Mouse (Mus musculus) heart, embryonic 10.5 days (tissue): ENCODE results near the gene Txlnb. TPM values are rescaled to one million over a fixed set of nuclear protein-coding genes. Genes with fewer than 3 reads are reported as not detected.
A peak's percentile ranks its signal among the peaks of the same experiment; 100 is the strongest.

Experiments
- DNase-seq: peaks from one replicate; pipeline ENCODE4 v3.0.0-alpha.2; 2017; ENCODE audit warnings: low spot score
- H3K27ac ChIP-seq: fragments of 300-500 bp; sonication (generic); 2 replicates; pipeline ENCODE4 v1.5.1; 2016; ENCODE audit warnings: mild to moderate bottlenecking
- H3K27me3 ChIP-seq: fragments of 300-500 bp; sonication (generic); 2 replicates; pipeline ENCODE4 v1.6.1; 2016; ENCODE audit warnings: mild to moderate bottlenecking; ENCODE audit not compliant: poor library complexity, insufficient read depth, severe bottlenecking
- H3K36me3 ChIP-seq: fragments of 300-500 bp; sonication (generic); 2 replicates; pipeline ENCODE4 v1.6.1; 2016; ENCODE audit warnings: mild to moderate bottlenecking, moderate library complexity
- H3K4me1 ChIP-seq: fragments of 300-500 bp; sonication (generic); 2 replicates; pipeline ENCODE4 v1.6.1; 2016; ENCODE audit warnings: mild to moderate bottlenecking
- H3K4me3 ChIP-seq: fragments of 300-500 bp; sonication (generic); 2 replicates; pipeline ENCODE4 v1.5.1; 2016; ENCODE audit warnings: mild to moderate bottlenecking, moderate library complexity
- H3K9me3 ChIP-seq: fragments of 300-500 bp; sonication (generic); 2 replicates; pipeline ENCODE4 v1.6.1; 2016; ENCODE audit warnings: mild to moderate bottlenecking, moderate library complexity
- WGBS: fragments of 180-500 bp; shearing (Covaris S2); methylation state at CpG from one replicate; pipeline ENCODE4 v1.1.7; 2016; 5-methylcytosine and 5-hydroxymethylcytosine counted together
- polyA plus RNA-seq: library from polyadenylated mRNA; unstranded; fragments of >200 nt; fragmentation: Nextera tagmentation; extraction: Ambion mirVana; gene quantifications from 2 replicates; pipeline ENCODE4 v1.2.1, GENCODE M21; 2016

Txlnb gene
- polyA plus RNA-seq, 1 experiment from 2014 or later, result 18.8 TPM

DNA sequence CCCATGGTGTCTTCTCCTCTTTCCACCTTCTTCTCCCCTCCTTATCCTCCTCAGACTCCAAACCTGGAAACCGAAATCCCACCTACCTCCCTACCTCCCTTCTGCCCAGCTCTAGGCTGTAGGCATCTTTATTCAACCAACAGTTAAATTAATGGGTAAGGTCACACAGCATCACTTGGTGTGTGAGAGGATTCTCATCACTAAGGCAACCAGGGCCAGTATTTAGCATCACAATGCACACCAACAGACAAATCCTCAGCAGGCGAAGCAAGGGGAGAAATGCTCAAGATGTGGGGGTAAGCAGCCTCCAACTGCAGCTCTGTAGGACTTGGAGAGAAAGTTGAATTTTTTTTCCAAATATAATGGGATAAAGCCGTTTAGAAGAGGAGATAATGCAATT, 35.0 kb downstream of the Txlnb start:
- Histone ChIP-seq H3K9me3 (no peaks in the 10 kb centered on the region), H3K4me3 (no peak overlapping the region), H3K36me3 (peaks cover 55% of the 10 kb centered on the region), H3K27me3 (no peaks in the 10 kb centered on the region), H3K27ac (no peak overlapping the region), H3K4me1 (0 out of 2 replicates have a peak, but pooled peaks cover 5% of the 10 kb centered on the region)
- 56% methylated on average over 3 of the region's 3 CpGs for WGBS
- no peak for DNase-seq

DNA sequence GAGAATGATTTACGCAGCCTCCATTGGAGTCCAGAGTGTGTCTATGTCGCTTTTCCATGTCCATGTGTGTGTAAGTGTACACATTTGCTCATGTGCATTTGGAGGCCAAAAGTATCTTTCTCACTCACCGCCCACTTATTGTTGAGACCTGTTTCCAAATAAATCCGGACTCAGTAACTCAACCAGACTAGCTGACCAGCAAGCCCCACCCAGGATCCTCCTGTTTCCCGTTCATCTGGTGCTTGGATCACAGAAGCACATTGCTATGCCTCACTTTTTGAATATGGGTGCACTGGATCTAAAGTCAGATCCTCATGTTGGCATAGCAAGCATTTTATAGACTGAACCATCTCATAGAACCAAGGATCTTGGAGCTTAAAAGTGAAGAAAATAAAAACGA, 39.0 kb downstream of the Txlnb start:
- no peaks in the 10 kb centered on the region for H3K4me1 ChIP-seq
- 79% methylated on average over 6 of the region's 6 CpGs for WGBS
- no peak overlapping the region for H3K4me3 ChIP-seq
- no peaks in the 10 kb centered on the region for H3K27me3 ChIP-seq
- H3K27ac ChIP-seq, result no peak overlapping the region
- H3K9me3 ChIP-seq, result no peaks in the 10 kb centered on the region
- no peak for DNase-seq
- H3K36me3 ChIP-seq, result peaks cover 34% of the 10 kb centered on the region; the same call in 1 of the 2 replicates

DNA sequence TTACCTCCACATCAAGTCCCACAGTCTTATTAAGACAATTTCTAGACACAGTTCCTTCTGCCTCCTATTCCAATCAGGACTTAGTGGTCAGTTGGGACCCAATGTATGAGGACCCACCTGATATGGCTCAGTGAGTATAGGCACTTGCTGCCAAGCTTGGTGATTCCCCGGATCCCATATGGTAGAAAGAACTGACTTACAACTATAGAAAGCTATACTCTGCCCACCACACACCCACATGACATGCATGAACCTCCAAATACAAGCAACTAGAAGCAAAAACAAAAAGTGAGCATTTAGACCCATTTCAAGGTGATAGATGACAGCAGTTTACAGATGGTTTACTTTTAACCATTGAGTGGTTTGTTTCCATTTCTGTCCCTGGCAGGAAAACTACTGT, 40.2 kb downstream of the Txlnb start:
- no peaks in the 10 kb centered on the region for H3K27me3 ChIP-seq
- DNase-seq, result no peak
- H3K4me1 ChIP-seq, result no peaks in the 10 kb centered on the region
- WGBS, result 91% methylated on average over 1 of the region's 1 CpGs
- H3K36me3 ChIP-seq, result peaks cover 32% of the 10 kb centered on the region; the same call in 1 of the 2 replicates
- no peak overlapping the region for H3K27ac ChIP-seq
- H3K4me3 ChIP-seq, result no peak overlapping the region
- H3K9me3 ChIP-seq, result no peaks in the 10 kb centered on the region

DNA sequence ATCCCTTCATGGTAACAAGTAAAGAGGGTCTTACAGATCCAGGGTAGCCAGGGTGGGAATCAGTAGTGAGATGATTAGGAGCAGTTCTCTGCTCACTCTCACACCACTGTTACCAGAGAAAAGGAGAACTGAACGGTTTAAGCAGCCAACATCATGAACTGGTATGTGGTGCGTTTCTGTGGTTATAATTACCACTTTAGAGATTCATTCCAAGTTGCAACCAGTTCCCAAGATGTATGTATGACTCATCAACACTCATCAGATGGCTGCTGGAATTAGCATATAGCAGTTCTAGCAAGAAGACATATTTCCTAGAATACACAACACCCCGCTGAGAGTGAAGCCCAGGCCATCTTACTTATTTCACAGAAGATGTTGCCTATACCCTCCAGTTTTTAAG, 46.0 kb downstream of the Txlnb start:
- Histone ChIP-seq H3K27me3 (no peaks in the 10 kb centered on the region), H3K4me3 (no peak overlapping the region), H3K36me3 (peaks cover 40% of the 10 kb centered on the region), H3K27ac (no peak overlapping the region), H3K9me3 (peaks cover 2% of the 10 kb centered on the region; the same call in 1 of the 2 replicates), H3K4me1 (no peaks in the 10 kb centered on the region)
- 83% methylated on average over 3 of the region's 3 CpGs for WGBS
- DNase-seq, result no peak

DNA sequence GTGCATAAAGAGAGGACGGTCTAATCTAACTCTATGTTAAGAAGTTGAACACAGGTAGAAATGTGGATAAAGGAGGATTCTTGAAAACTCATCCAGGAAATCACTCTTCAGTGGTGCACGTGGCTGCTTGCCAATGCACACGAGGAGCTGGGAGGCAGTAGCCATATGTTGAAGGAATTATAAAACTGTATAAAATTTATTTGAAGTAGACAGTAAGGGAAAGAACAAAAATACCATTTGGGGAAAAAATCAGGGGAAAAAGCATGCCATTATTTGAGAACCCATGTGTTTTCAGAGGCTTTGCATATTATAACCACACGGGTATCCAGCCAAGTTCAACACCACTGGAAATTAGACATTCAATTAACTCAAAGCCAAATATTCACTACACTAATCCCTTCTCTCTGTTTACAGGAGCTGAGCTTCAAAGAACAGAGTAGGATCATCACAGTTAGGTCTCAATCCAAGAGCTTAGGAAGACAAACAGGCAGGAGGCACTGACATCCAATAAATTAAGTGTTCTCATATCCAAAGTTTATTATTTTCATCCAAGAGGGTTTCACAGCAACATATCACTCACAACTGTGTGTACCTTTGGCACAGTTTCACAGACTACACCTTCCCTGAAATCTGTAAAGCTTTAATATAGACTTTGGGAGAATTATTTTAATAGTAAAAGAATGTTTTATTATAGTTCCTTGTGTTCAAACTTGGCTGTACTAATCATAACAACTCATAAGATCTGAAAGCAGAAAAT, 48.9 kb downstream of the Txlnb start:
- Histone ChIP-seq H3K9me3 (peaks cover 4% of the 10 kb centered on the region; the same call in 1 of the 2 replicates), H3K4me1 (no peaks in the 10 kb centered on the region), H3K27me3 (no peaks in the 10 kb centered on the region), H3K27ac (no peak overlapping the region), H3K36me3 (peaks cover 36% of the 10 kb centered on the region), H3K4me3 (no peak overlapping the region)
- DNase-seq, result no peak
- WGBS, result 83% methylated on average over 4 of the region's 4 CpGs

DNA sequence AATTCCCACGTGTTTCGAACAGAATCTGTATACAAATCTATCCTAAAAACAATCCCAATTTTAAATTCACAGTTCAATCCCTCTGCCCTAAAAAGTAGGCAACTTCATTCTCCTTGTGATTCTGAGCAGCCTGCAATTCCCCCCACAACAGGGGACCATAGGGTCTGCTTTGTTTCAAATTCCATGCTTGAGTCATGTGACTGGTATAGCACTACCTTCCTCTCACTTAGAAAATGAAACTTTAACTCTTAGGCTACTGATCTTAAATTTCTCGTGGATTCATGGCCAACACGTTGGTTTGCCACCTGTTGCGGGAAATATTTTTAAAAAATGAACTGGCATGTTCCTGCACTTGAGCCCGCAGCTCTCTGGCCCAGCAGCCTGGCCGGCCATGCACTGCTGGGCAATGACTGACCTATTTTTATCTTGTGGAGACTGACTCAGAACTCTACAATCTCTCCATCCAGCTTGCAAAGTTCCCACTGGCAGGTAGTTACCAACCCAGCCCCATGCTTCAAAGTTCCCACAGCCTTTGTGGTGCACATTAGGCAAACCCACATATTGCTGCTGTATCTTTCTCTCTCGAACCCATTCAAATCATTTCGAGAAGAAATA, 61.7 kb downstream of the Txlnb start:
- Histone ChIP-seq H3K4me1 (0 out of 2 replicates have a peak, but pooled peaks cover 4% of the 10 kb centered on the region), H3K4me3 (no peak overlapping the region), H3K27ac (no peak overlapping the region), H3K36me3 (no peaks in the 10 kb centered on the region), H3K9me3 (no peaks in the 10 kb centered on the region), H3K27me3 (no peaks in the 10 kb centered on the region)
- DNase-seq, result no peak
- WGBS, result 72% methylated on average over 9 of the region's 9 CpGs

DNA sequence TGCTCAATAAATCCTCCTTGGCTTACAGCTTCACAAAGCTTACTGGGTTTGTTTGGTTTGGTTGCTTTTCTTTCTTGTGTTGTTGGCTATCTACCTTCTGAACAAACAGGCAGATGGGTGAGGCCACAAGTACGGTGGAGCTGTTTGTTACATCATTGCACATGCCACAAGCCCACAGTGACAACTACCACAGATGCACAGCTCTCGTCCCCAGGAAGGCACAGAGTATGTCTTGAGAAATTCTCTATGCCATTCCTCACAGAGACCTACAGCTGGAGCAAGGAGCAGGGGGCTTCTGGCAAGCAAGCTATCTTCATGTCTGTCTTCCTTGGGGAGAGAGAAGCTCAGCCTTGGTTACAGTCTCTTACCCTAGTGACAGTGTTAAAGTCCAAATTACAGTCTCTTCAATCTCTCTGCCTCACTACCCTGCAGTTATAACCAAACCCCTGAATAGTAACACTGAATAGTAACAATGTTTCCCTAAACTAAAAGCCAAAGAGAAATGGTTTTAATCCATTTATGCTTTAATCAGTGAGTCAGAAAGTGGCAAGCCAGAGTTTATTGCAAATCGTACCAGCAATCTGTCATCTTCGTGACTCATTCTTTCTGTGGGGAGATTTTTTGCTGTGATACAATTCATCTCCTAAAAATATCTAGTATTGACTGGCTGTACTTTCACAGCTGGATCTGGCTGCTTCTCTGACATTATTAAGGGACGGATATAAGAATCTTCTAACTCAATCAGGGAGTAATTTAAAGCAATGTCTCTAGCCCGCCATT, 64.9 kb downstream of the Txlnb start:
- no peaks in the 10 kb centered on the region for H3K27me3 ChIP-seq
- H3K27ac ChIP-seq, result no peak overlapping the region
- WGBS, result 73% methylated on average over 6 of the region's 6 CpGs
- 0 out of 2 replicates have a peak, but pooled peaks cover 4% of the 10 kb centered on the region for H3K4me1 ChIP-seq
- no peak overlapping the region for H3K4me3 ChIP-seq
- no peaks in the 10 kb centered on the region for H3K9me3 ChIP-seq
- no peak for DNase-seq
- no peaks in the 10 kb centered on the region for H3K36me3 ChIP-seq

DNA sequence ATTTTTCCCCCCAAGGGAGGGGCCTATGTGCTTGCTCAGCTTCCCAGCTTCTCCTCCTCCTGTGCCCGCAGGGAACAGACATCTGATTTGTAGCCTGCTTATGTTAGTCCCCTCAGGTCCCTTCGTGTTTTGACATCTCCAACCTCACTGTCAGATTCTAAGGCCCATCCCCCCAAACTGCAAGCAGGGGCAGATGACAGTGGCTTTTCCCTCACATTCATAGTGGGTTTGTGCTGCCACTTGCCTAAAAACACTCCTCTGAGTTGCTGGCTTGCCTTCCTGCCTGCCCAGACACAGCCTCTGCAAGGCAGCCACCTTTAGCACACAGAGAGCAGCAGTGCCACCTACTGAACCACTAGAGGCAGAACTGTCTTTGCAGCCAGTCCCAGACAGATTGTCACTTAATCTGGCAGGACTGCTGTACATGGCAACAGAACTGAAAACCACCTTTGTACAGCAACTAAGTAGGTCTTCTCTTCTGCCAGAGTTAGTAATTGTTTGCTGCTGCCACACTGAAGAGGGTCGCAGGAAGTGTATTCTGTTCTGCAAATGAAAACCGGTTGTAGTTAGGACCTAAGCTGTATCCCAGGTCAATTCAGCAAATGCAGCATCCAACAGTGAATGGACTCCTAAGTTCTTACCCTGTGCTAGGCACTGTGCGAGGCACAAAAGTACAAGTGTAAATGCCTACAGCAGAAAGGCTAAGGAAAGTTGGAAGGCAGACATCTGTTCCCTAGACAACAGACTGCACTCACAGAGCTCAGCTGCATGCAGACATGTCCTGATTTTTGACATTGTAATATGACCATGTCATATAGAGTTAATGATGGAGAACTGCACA, 74.0 kb downstream of the Txlnb start:
- Histone ChIP-seq H3K36me3 (no peaks in the 10 kb centered on the region), H3K9me3 (no peaks in the 10 kb centered on the region), H3K4me1 (peaks cover 7% of the 10 kb centered on the region; the same call in 1 of the 2 replicates), H3K27me3 (no peaks in the 10 kb centered on the region), H3K4me3 (no peak overlapping the region), H3K27ac (peak overlapping the region; percentile 62)
- WGBS, result 32% methylated on average over 5 of the region's 5 CpGs
- peak; percentile 89 for DNase-seq

DNA sequence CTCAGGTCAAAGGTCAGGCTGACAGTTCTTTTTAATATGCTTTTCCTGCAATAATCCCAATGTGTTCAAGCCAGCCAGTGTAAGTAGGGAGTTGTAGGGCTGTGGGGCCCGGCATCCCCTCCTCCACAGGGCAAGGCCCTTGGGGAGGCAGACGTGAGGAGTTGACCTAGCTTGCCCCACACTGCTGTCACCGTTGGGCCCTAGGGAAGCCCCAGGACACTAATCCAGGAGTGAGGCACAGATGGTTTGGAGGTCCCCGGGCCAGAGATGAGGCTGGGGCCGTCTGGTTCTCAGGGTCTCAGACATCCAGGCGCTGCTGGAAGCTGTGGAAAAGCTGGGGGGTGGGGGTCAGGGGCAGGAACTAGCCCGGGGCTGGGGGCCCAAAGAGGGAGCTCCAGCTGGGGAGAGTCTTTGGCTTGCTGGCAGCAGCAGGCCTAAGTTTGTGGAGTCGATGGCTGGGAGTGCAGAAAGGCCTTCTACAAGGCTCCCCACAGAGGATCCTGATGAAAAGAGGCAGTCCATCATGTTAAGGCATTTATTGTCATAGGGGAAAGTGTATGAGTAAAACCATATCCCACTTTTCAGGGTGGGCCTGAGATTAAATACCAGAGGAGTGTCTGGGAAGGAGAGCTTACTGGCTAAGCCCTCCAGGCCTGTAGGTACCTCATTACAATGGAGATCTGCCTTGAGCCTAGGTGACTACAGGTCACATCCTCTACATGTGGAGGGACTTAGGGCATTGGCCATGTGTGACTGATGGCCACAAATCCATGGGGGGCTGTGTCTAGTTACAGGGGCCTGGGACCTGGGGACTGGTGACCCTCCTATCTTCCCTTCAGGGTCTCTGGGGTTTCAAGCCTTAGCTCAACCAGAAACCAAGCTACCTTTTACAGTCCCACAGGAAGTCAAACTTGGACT, 82.2 kb downstream of the Txlnb start:
- no peak for DNase-seq
- Histone ChIP-seq H3K36me3 (no peaks in the 10 kb centered on the region), H3K4me1 (peaks cover 5% of the 10 kb centered on the region), H3K27me3 (no peaks in the 10 kb centered on the region), H3K9me3 (no peaks in the 10 kb centered on the region), H3K4me3 (no peak overlapping the region), H3K27ac (no peak overlapping the region)
- 36% methylated on average over 8 of the region's 8 CpGs for WGBS

DNA sequence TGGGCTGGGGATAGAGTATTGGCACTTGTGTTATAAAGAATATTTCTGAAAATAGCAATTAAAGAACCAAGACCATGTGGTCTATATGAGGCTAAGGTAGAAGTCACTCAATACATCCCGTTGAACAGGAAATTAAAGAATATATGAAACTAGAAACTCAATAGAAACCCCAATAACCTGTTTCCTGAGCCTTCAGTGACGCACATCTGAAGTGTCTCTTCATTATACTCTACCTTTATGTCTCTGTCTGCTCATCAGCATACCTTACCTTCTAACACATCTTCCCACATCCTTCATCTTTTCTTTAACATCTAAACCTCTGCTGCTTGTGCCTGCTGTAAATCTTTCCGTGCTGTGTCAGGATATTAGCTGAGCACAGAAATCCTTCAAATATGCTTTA, 84.0 kb downstream of the Txlnb start:
- H3K4me1 ChIP-seq, result peaks cover 5% of the 10 kb centered on the region
- no peak for DNase-seq
- no peak overlapping the region for H3K27ac ChIP-seq
- WGBS, result 82% methylated on average over 3 of the region's 3 CpGs
- no peak overlapping the region for H3K4me3 ChIP-seq
- no peaks in the 10 kb centered on the region for H3K9me3 ChIP-seq
- no peaks in the 10 kb centered on the region for H3K27me3 ChIP-seq
- H3K36me3 ChIP-seq, result no peaks in the 10 kb centered on the region

DNA sequence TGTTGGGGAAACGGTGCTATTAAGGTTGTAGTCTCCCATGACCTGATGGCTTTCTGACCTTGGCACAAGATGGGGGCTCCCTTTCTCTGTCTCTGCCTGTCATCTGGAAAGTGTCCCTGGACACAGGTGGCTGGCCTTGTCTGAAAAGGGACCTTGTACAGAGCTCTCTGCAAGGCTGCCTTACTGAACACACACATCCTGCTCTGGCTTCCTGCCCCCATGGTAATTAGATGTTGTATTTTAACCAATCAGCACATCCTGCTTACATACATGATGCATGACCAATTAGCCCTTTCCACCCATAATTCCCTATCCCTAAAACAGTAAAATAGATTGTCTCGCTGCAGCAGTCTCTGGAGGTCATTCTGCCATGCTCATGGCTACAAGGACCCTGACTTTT, 84.7 kb downstream of the Txlnb start:
- H3K9me3 ChIP-seq, result no peaks in the 10 kb centered on the region
- WGBS, result 67% methylated on average over 2 of the region's 2 CpGs
- no peak overlapping the region for H3K4me3 ChIP-seq
- peaks cover 5% of the 10 kb centered on the region for H3K4me1 ChIP-seq
- no peak overlapping the region for H3K27ac ChIP-seq
- H3K27me3 ChIP-seq, result no peaks in the 10 kb centered on the region
- H3K36me3 ChIP-seq, result no peaks in the 10 kb centered on the region
- DNase-seq, result no peak
